Mouse (Mus musculus) telencephalon, adult 2 months (tissue): ENCODE measurements around the gene Tlx3.

Source experiments
- DNase-seq: peaks from one replicate; pipeline ENCODE4 v3.0.0-alpha.2; 2011; ENCODE audit warnings: low read depth, low spot score

The Tlx3 gene

DNA sequence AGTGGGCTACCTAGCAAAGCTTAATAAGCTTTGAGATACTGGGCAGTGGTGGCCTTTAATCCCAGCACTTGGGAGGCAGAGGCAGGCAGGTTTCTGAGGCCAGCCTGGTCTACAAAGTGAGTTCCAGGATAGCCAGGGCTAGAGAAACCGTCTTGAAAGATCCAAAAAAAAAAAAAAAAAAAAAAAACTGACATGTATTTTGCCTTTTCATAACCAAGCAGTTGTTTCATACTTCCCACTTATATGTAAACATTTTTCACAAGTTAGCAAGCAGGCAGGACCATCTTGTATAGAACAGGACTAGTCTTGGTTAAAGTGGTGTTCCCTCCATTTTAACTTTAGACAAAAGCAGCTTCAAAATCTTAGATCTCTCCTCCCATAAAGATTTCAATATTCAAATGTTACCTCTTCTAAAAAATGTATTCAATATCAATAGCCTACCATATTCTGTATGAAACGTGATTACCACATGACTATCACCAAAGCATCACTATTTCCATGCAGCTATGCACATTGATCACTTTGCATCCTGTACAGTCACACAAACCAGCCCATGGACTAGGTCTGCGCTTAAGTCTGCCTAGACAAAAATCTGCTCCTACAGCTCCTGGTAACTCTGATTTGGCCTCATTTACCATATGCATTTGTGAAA is 52.1 kb downstream of the Tlx3 start:
- DNase-seq: no peak
